Mouse (Mus musculus) liver, embryonic 14.5 days (tissue): Measurements from ENCODE around the gene Smok3b. TPM values are rescaled to one million over a fixed set of nuclear protein-coding genes. Genes with fewer than 3 reads are reported as not detected.

Experiments
- ATAC-seq: fragments of 200-750 bp; cut with Nextera tagmentation; 2 replicates; pipeline ENCODE4 v1.8.0; 2017; ENCODE audit warnings: moderate number of reproducible peaks, mild to moderate bottlenecking, moderate library complexity; ENCODE audit not compliant: insufficient read depth
- DNase-seq, 3 experiments: peaks; one replicate each; pipeline ENCODE4 v3.0.0-alpha.2; 2012 to 2013; ENCODE audit warnings: low read depth in 3 of 3, low spot score in 3 of 3
- H3K27ac ChIP-seq: fragments of 300-500 bp; sonication (generic); 2 replicates; pipeline ENCODE4 v1.5.1; 2014; ENCODE audit warnings: moderate library complexity, mild to moderate bottlenecking, control low read depth, inconsistent platforms
- H3K27me3 ChIP-seq: fragments of 300-500 bp; sonication (generic); 2 replicates; pipeline ENCODE4 v1.6.1; 2014; ENCODE audit warnings: mild to moderate bottlenecking, low read length, moderate library complexity; ENCODE audit not compliant: control insufficient read depth, insufficient read depth
- H3K36me3 ChIP-seq: fragments of 300-500 bp; sonication (generic); replicated peaks from 2 replicates; pipeline ENCODE4 v1.6.1; 2014; ENCODE audit warnings: low read depth; ENCODE audit not compliant: control insufficient read depth, insufficient read depth
- H3K4me1 ChIP-seq, 2 experiments: fragments of 200-500 bp in 1 of 2; fragments of 300-500 bp in 1 of 2; sonication (generic) in 1 of 2; replicated peaks; 2 replicates each; pipeline ENCODE4 v1.6.1; 2012 to 2014; ENCODE audit warnings: antibody characterized with exemption in 1 of 2, inconsistent platforms in 1 of 2, low read length in 1 of 2; ENCODE audit not compliant: control insufficient read depth in 2 of 2, insufficient read depth in 2 of 2
- H3K4me2 ChIP-seq: fragments of 300-500 bp; sonication (generic); 2 replicates; pipeline ENCODE4 v1.6.1; 2014; ENCODE audit warnings: low read depth, mild to moderate bottlenecking, control low read depth, moderate library complexity
- H3K4me3 ChIP-seq, 2 experiments: fragments of 200-500 bp in 1 of 2; fragments of 300-500 bp in 1 of 2; sonication (generic) in 1 of 2; 2 replicates each; pipeline ENCODE4 v1.5.1; 2012 to 2014; ENCODE audit warnings: low read depth in 2 of 2, low read length in 2 of 2, mild to moderate bottlenecking in 2 of 2, control low read depth in 1 of 2, inconsistent platforms in 1 of 2, moderate library complexity in 1 of 2; ENCODE audit not compliant: insufficient read depth in 1 of 2
- H3K9ac ChIP-seq: fragments of 300-500 bp; sonication (generic); replicated peaks from 2 replicates; pipeline ENCODE4 v1.6.1; 2014; ENCODE audit warnings: mild to moderate bottlenecking, control low read depth, moderate library complexity
- H3K9me3 ChIP-seq: fragments of 300-500 bp; sonication (generic); 2 replicates; pipeline ENCODE4 v1.6.1; 2016; ENCODE audit warnings: low read length, mixed read lengths; ENCODE audit not compliant: control insufficient read depth
- CTCF ChIP-seq: IDR thresholded peaks from 2 replicates; pipeline ENCODE4 v1.5.1; 2016; ENCODE audit warnings: antibody characterized with exemption, low read depth, control low read depth
- EP300 ChIP-seq: IDR thresholded peaks from 2 replicates; pipeline ENCODE4 v1.6.1; 2016; ENCODE audit warnings: antibody characterized with exemption, low read depth
- WGBS: fragments of 180-500 bp; shearing (Covaris S2); extraction: QIAGEN DNeasy Blood & Tissue Kit; methylation state at CpG from one replicate; pipeline ENCODE4 v1.1.7; 2014; ENCODE audit not compliant: insufficient replicate concordance; 5-methylcytosine and 5-hydroxymethylcytosine counted together
- polyA plus RNA-seq, 2 experiments: library from polyadenylated mRNA; depleted of rRNA in 1 of 2; stranded (reverse) in 1 of 2; unstranded in 1 of 2; fragments of >200 nt; fragmentation: Nextera tagmentation in 1 of 2; extraction: Ambion mirVana in 1 of 2; gene quantifications; 2 replicates each; pipeline versions ENCODE4 v1.2.1 to v1.2.3; 2012 to 2014

Gene Smok3b
- polyA plus RNA-seq, 2 experiments, result not detected

GRCm38 (mm10) chr5:138075684-138076083, 54.5 kb downstream of the Smok3b start:
- H3K4me2 ChIP-seq, result no peak overlapping the region

GRCm38 (mm10) chr5:138076148-138076547, 54.9 kb downstream of the Smok3b start:
- H3K9ac ChIP-seq, result no peak overlapping the region
- no peak for ATAC-seq
- H3K4me1 ChIP-seq, result no peaks in the 10 kb centered on the region
- DNase-seq, result no peak
- H3K27ac ChIP-seq, result no peak overlapping the region
- no peak overlapping the region for H3K4me2 ChIP-seq
- TF ChIP-seq CTCF, result no peak
- TF ChIP-seq EP300, result no peak
- WGBS, result 35% methylated on average over 2 of the region's 2 CpGs
- no peak overlapping the region for H3K4me3 ChIP-seq
- H3K9me3 ChIP-seq, result no peaks in the 10 kb centered on the region
- no peaks in the 10 kb centered on the region for H3K27me3 ChIP-seq
- H3K36me3 ChIP-seq, result no peaks in the 10 kb centered on the region

More at GRCm38 (mm10) chr5:138075684-138076083, 54.5 kb downstream of the Smok3b start:
- ATAC-seq, result no peak
- TF ChIP-seq CTCF, result no peak
- no peak for TF ChIP-seq EP300
- no peak for DNase-seq
- Histone ChIP-seq H3K4me3 (no peak overlapping the region), H3K9ac (no peak overlapping the region), H3K36me3 (no peaks in the 10 kb centered on the region), H3K4me1 (no peaks in the 10 kb centered on the region), H3K9me3 (no peaks in the 10 kb centered on the region), H3K27ac (no peak overlapping the region), H3K27me3 (no peaks in the 10 kb centered on the region)
- WGBS, result 50% methylated on average over 3 of the region's 3 CpGs

- TF ChIP-seq CTCF (no peak), EP300 (no peak)
- ATAC-seq, result no peak
- Histone ChIP-seq H3K9ac (no peak overlapping the region), H3K27ac (no peak overlapping the region), H3K9me3 (no peaks in the 10 kb centered on the region), H3K36me3 (no peaks in the 10 kb centered on the region), H3K27me3 (no peaks in the 10 kb centered on the region), H3K4me1 (peaks cover 9 to 13% of the 10 kb centered on the region in 2 experiments), H3K4me2 (no peak overlapping the region), H3K4me3 (no peak overlapping the region)
- DNase-seq, result no peak
- 74% methylated on average over 5 of the region's 5 CpGs for WGBS
Measured at GRCm38 (mm10) chr5:138080456-138080855, 59.2 kb downstream of the Smok3b start.

- Histone ChIP-seq H3K36me3 (no peaks in the 10 kb centered on the region), H3K9me3 (no peaks in the 10 kb centered on the region), H3K9ac (no peak overlapping the region), H3K4me2 (no peak overlapping the region), H3K27me3 (no peaks in the 10 kb centered on the region), H3K4me3 (no peak overlapping the region), H3K4me1 (peaks cover 9 to 13% of the 10 kb centered on the region in 2 experiments), H3K27ac (no peak overlapping the region)
- ATAC-seq (no peak), DNase-seq (no peak)
- 71% methylated on average over 9 of the region's 9 CpGs for WGBS
- TF ChIP-seq EP300 (no peak), CTCF (no peak)
Measured at GRCm38 (mm10) chr5:138081446-138081845, 60.2 kb downstream of the Smok3b start.

- no peak overlapping the region for H3K9ac ChIP-seq
- DNase-seq (no peak), ATAC-seq (no peak)
- no peak overlapping the region for H3K4me2 ChIP-seq
- 62% methylated on average over 2 of the region's 2 CpGs for WGBS
- H3K4me3 ChIP-seq, result no peak overlapping the region
- peaks cover 15% of the 10 kb centered on the region in 2 experiments for H3K4me1 ChIP-seq
- TF ChIP-seq CTCF, result no peak
- no peak for TF ChIP-seq EP300
- no peak overlapping the region; the same call in 1 of the 2 replicates for H3K27ac ChIP-seq
- no peaks in the 10 kb centered on the region; the same call in 1 of the 2 replicates for H3K36me3 ChIP-seq
- no peaks in the 10 kb centered on the region for H3K27me3 ChIP-seq
- no peaks in the 10 kb centered on the region for H3K9me3 ChIP-seq
Measured at GRCm38 (mm10) chr5:138083318-138083900, 62.2 kb downstream of the Smok3b start.
